Mouse (Mus musculus) bone marrow macrophage, adult 2 months (primary cell): ENCODE measurements at regions not wholly inside any gene's neighbourhood (a gene's known extent, or its start where the extent isn't known, plus 50 kb on each side); places are given as distances from the start of the nearest gene placed in this dataset.

Experiments used
- H3K27ac ChIP-seq: 2 replicates; pipeline ENCODE4 v1.5.1; 2012; ENCODE audit warnings: low read depth, low read length; ENCODE audit not compliant: insufficient read depth
- H3K4me1 ChIP-seq: 2 replicates; pipeline ENCODE4 v1.6.1; 2012; ENCODE audit warnings: low read length; ENCODE audit not compliant: control insufficient read depth, insufficient read depth
- H3K4me3 ChIP-seq: 2 replicates; pipeline ENCODE4 v1.5.1; 2012; ENCODE audit warnings: mild to moderate bottlenecking, low read length, moderate library complexity; ENCODE audit not compliant: insufficient read depth
- CTCF ChIP-seq: IDR thresholded peaks from 2 replicates; pipeline ENCODE4 v1.5.1; 2012; ENCODE audit warnings: low read depth, mild to moderate bottlenecking, low read length, moderate library complexity
- POLR2A ChIP-seq: IDR thresholded peaks from 2 replicates; pipeline ENCODE4 v1.6.1; 2012; ENCODE audit warnings: mild to moderate bottlenecking, low read depth, low read length, borderline replicate concordance

DNA sequence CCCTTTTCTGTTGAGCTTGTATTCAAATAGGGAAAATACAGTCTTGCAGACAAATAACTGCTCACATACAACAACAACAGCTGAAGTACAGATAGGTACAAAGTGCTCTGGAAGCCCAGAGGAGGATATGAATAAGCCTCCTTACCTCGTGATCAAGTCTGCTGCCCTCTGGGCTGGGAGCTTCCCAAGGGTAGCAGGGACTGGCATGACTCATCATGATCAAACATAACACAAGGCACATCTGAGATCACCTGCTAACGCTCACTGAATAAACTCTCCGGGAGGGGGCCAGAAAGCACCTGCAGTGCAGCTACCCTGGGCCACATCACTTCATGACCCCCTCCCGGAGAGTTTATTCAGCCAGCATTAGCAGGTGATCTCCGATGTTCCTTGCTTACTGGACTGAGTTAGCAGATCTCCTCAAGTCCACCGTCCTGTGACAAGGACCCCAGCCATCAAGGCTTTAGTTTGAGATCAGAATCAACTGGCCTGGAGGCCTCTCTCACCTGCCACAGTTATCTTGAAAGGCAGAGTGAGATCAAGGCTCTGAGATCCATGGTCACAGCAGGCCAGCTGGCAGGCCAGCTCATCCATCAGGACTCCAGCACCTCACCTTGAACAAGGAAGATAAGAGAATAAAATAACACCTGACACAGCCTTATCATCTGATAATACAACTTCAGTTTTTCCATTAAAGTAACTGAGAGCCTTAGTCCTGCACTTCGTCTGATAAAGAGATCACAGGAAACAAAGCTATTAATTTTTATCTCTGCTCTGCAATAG, 79.6 kb upstream of the Lpp start:
- Histone ChIP-seq H3K4me1 (peaks cover 7% of the 10 kb centered on the region), H3K27ac (no peak overlapping the region), H3K4me3 (no peak overlapping the region)
- TF ChIP-seq CTCF (no peak), POLR2A (no peak)

GRCm38 (mm10) chr16:24305391-24305790, 87.9 kb upstream of the Lpp start:
- H3K27ac ChIP-seq, result no peak overlapping the region
- no peaks in the 10 kb centered on the region for H3K4me1 ChIP-seq
- no peak for TF ChIP-seq CTCF
- no peak for TF ChIP-seq POLR2A
- no peak overlapping the region for H3K4me3 ChIP-seq

GRCm38 (mm10) chr16:24296790-24297189, 96.5 kb upstream of the Lpp start:
- no peak for TF ChIP-seq CTCF
- TF ChIP-seq POLR2A, result no peak
- Histone ChIP-seq H3K4me1 (no peaks in the 10 kb centered on the region), H3K4me3 (no peak overlapping the region), H3K27ac (no peak overlapping the region)

DNA sequence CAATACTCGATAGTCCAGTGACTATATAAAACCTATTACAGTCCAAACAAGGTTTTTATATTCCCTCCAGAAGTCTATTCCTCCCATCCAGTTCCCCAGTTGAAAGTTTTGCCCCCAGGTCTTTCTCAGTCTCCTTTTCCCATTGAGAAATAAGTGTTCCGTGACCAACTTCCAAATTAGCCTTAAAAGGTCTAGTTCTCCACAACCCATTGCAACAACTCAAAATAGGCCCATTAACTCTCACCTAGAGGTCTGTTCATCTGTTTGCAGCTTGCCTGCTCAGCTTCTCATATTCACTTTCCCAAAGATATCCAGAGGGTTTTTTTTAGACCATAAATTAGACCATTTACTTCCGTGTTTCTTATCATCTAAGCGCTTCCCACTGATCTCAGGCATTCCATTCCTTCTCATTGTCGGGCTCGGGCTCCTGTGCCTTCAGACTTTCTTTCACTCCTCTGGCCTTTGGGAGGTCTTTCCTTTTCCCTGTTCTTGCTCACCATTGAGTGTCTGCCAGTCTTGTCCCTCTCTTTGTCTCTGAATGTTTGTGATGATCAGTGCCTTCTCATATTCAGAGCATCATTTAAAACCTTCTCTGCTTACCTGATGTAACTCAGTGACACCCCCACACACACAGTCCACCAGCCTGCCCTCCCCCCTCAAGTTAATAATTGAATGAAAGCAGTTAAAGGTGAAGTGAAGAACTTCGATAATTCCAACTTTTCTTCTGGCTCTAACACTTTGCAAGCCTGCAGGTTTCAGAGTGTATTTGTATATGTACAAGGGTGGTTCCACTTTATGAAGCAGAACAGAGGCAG, 97.5 kb upstream of the Lpp start:
- Histone ChIP-seq H3K4me3 (no peak overlapping the region), H3K27ac (no peak overlapping the region), H3K4me1 (no peaks in the 10 kb centered on the region)
- TF ChIP-seq POLR2A, result no peak
- no peak for TF ChIP-seq CTCF

- TF ChIP-seq POLR2A (no peak), CTCF (no peak)
- Histone ChIP-seq H3K4me1 (no peaks in the 10 kb centered on the region), H3K27ac (no peak overlapping the region), H3K4me3 (no peak overlapping the region)
Measured at GRCm38 (mm10) chr16:24284215-24284614, 109.1 kb upstream of the Lpp start.

DNA sequence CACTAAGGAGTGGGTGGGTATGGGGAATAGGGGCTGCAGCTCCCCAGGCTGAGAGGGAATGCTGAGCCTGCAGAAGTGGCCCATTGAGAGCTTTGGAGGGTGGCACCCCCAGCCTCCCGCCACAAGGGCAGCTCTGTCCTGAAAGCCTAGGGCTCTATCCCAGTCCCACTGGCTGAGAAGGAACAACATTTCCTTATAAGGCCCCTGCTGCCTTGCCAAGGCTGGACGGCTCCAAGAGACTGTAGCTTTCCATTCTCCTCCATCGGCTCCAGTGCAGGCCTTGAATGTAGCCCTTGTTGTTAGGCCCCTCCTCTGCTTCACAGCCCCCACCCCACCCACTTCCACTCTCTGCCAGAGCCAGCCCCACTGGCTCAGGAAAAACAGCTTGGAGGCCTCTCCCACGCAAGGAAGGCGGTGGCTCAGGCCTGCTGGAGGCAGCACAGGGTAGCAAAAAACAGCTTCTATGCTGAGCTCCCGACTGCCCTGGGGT, 111.1 kb upstream of the Lpp start:
- TF ChIP-seq CTCF (no peak), POLR2A (no peak)
- Histone ChIP-seq H3K4me1 (no peaks in the 10 kb centered on the region), H3K27ac (no peak overlapping the region), H3K4me3 (no peak overlapping the region)

DNA sequence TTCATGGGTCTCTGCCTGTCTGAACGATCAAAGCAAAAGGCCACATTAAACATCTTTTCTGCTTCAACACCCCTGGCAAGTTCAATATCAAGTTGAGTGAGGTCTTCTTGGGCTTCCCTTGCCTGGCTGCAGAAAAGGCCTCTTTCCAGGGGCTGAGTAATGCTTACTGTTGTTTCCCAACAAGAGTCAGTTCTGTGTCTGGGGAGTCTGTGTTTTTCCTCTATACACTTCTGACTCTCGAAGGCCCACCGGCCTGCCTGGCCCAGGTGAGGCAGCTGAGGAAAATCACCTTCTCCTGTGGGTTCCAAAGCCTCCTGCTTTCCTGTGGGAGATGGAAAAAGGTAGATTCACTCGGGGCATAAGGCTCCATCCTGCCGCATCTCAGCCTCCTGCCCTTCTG, 111.7 kb upstream of the Lpp start:
- H3K27ac ChIP-seq, result no peak overlapping the region
- H3K4me1 ChIP-seq, result no peaks in the 10 kb centered on the region
- no peak for TF ChIP-seq CTCF
- no peak overlapping the region for H3K4me3 ChIP-seq

DNA sequence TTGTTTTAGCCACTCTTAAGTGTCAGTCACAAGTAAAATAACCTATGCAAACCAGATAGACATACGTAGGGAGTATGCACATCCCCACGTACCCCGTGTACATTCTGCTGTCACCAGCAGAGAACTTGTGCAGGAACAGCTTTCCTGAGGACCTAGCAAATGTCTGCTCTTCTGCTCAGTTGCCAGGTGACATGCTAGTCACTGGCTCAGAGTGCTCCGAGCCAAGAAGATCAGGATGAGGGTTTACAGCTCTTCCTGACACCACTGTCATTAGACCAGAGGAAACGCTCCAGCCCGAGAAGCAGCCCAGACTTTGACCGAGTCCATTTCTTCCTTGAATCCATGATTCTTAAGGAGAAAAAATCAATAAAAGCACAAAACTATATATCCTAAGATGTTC, 115.5 kb upstream of the Lpp start:
- 0 out of 2 replicates have a peak, but pooled peaks cover 3% of the 10 kb centered on the region for H3K4me1 ChIP-seq
- TF ChIP-seq POLR2A (no peak), CTCF (no peak)
- H3K4me3 ChIP-seq, result no peak overlapping the region

GRCm38 (mm10) chr16:24262701-24263100, 130.6 kb upstream of the Lpp start:
- TF ChIP-seq CTCF (no peak), POLR2A (no peak)
- H3K4me3 ChIP-seq, result no peak overlapping the region
- no peak overlapping the region for H3K27ac ChIP-seq
- H3K4me1 ChIP-seq, result peaks cover under 1% of the 10 kb centered on the region; the same call in 1 of the 2 replicates

More for the DNA sequence above, 115.5 kb upstream of the Lpp start:
- H3K27ac ChIP-seq, result no peak overlapping the region

DNA sequence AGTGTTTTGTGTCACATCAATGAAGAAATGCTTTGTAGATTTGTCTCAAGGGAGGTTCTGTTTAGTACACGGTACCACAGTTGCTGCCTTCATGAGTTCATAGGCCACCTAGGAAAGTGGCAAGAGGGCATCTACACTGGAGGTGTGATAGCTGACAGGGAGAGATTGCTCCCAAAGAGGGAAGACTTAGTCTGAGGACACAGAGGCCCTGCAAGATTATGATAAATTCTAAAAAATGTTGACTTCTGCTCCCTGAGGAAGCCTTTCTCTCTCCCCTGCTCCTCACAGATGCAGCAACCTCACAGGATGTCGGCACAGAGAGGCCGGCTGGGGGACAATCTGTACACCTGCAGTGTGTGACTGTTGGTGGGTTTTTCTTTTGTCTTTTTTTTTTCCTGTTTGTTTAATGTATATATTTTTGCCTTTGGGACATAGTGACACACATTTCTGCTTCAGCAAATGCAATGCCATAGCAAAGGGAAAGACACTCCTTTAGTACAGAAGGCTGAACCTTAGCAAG, 133.5 kb upstream of the Lpp start:
- TF ChIP-seq POLR2A (no peak), CTCF (no peak)
- no peak overlapping the region for H3K4me3 ChIP-seq
- no peak overlapping the region for H3K27ac ChIP-seq
- H3K4me1 ChIP-seq, result no peaks in the 10 kb centered on the region
